Mouse (Mus musculus) stomach, postnatal 0 days (tissue): ENCODE data around the gene Eml1. TPM values are rescaled to one million over a fixed set of nuclear protein-coding genes. Genes with fewer than 3 reads are reported as not detected.
A peak's percentile ranks its signal among the peaks of the same experiment; 100 is the strongest.

ENCODE experiments used
- ATAC-seq: fragments of 200-750 bp; cut with Nextera tagmentation; 2 replicates; pipeline ENCODE4 v1.8.0; 2017; ENCODE audit not compliant: low FRiP score, low TSS enrichment
- DNase-seq: peaks from one replicate; pipeline ENCODE4 v3.0.0-alpha.2; 2016; ENCODE audit warnings: low spot score
- H3K27ac ChIP-seq: fragments of 300-500 bp; sonication (generic); replicated peaks from 2 replicates; pipeline ENCODE4 v1.5.1; 2014; ENCODE audit warnings: mild to moderate bottlenecking, control low read depth
- H3K27me3 ChIP-seq: fragments of 300-500 bp; sonication (generic); 2 replicates; pipeline ENCODE4 v1.6.1; 2014; ENCODE audit warnings: low read length; ENCODE audit not compliant: control insufficient read depth, insufficient read depth
- H3K36me3 ChIP-seq: fragments of 300-500 bp; sonication (generic); 2 replicates; pipeline ENCODE4 v1.6.1; 2014; ENCODE audit warnings: low read length, mixed read lengths; ENCODE audit not compliant: control insufficient read depth, insufficient read depth
- H3K4me1 ChIP-seq: fragments of 300-500 bp; sonication (generic); replicated peaks from 2 replicates; pipeline ENCODE4 v1.6.1; 2014; ENCODE audit warnings: antibody characterized with exemption; ENCODE audit not compliant: control insufficient read depth, insufficient read depth
- H3K4me2 ChIP-seq: fragments of 300-500 bp; sonication (generic); replicated peaks from 2 replicates; pipeline ENCODE4 v1.6.1; 2014; ENCODE audit warnings: low read depth, mild to moderate bottlenecking, control low read depth, moderate library complexity
- H3K4me3 ChIP-seq: fragments of 300-500 bp; sonication (generic); 2 replicates; pipeline ENCODE4 v1.5.1; 2014; ENCODE audit warnings: low read depth, low read length, control low read depth
- H3K9ac ChIP-seq: fragments of 300-500 bp; sonication (generic); 2 replicates; pipeline ENCODE4 v1.6.1; 2014; ENCODE audit warnings: mild to moderate bottlenecking, low read length, control low read depth, mixed read lengths
- H3K9me3 ChIP-seq: fragments of 300-500 bp; sonication (generic); 2 replicates; pipeline ENCODE4 v1.6.1; 2016; ENCODE audit warnings: low read length; ENCODE audit not compliant: control insufficient read depth
- CTCF ChIP-seq: IDR thresholded peaks from 2 replicates; pipeline ENCODE4 v1.5.1; 2016; ENCODE audit warnings: antibody characterized with exemption, low read depth, mild to moderate bottlenecking, moderate library complexity
- EP300 ChIP-seq: optimal IDR thresholded peaks from 2 replicates; pipeline ENCODE3; 2016; ENCODE audit warnings: antibody characterized with exemption
- WGBS: fragments of 180-500 bp; shearing (Covaris S2); extraction: QIAGEN DNeasy Blood & Tissue Kit; methylation state at CpG from one replicate; pipeline ENCODE4 v1.1.7; 2014; 5-methylcytosine and 5-hydroxymethylcytosine counted together
- polyA plus RNA-seq: library from polyadenylated mRNA; unstranded; fragments of >200 nt; fragmentation: Nextera tagmentation; extraction: Ambion mirVana; gene quantifications from 2 replicates; pipeline ENCODE4 v1.2.1, GENCODE M21; 2015

Gene Eml1
- polyA plus RNA-seq, 1 experiment from 2014 or later: 53.8 TPM

DNA sequence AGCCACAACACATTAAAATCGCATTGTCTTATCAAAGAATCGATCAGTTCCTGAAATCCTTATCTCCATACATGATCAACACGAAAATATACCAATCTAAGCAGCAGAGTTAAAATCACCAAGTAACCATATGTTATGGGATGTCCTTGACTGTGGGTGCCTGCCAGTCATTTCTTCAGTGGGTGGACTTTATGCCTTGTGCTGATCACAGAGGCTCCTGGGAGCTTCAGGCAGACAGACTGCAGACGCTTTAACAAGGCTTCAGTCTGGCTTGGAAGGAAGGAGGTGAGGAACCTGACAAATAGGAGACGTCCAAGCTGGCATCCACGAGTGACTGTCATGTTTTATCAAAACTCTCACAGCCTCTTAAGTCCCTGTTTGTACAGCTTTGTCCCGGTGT, 139.8 kb downstream of the Eml1 start:
- no peaks in the 10 kb centered on the region for H3K27me3 ChIP-seq
- DNase-seq: no peak
- no peak for ATAC-seq
- WGBS: 52% methylated on average over 7 of the region's 7 CpGs
- no peak for TF ChIP-seq CTCF
- no peak for TF ChIP-seq EP300
- H3K4me3 ChIP-seq: no peak overlapping the region
- no peaks in the 10 kb centered on the region for H3K9me3 ChIP-seq
- no peak overlapping the region for H3K9ac ChIP-seq
- H3K4me2 ChIP-seq: no peak overlapping the region
- no peaks in the 10 kb centered on the region for H3K4me1 ChIP-seq
- H3K27ac ChIP-seq: 0 out of 2 replicates have a peak overlapping the region, but pooled peaks have one; percentile 13
- peaks cover 7% of the 10 kb centered on the region; the same call in 1 of the 2 replicates for H3K36me3 ChIP-seq

DNA sequence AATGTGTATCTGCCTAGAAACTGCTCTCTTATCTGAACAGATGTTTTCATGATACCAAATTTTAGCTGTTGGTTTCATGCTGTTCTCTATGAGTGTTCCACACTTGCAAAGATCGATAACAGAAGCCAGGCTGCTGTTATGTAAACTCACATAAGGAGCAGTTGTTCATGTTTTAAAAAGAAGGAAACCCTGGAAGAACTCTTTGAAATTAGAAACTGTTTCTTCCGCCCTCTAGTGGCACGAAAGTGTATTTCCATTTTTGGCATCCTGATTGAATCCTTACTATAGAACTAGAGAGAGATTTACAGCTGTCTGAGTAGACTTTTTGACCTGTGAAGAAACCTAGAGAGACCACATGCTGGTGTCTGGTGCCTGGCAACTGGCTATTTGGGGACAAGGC, 140.3 kb downstream of the Eml1 start:
- H3K4me1 ChIP-seq: no peaks in the 10 kb centered on the region
- peaks cover 7% of the 10 kb centered on the region for H3K36me3 ChIP-seq
- ATAC-seq (no peak), DNase-seq (no peak)
- TF ChIP-seq CTCF (peak; percentile 79), EP300 (no peak)
- no peaks in the 10 kb centered on the region for H3K9me3 ChIP-seq
- no peak overlapping the region for H3K4me3 ChIP-seq
- no peak overlapping the region for H3K27ac ChIP-seq
- no peak overlapping the region for H3K9ac ChIP-seq
- 3% methylated on average over 3 of the region's 3 CpGs for WGBS
- no peak overlapping the region for H3K4me2 ChIP-seq
- H3K27me3 ChIP-seq: no peaks in the 10 kb centered on the region

DNA sequence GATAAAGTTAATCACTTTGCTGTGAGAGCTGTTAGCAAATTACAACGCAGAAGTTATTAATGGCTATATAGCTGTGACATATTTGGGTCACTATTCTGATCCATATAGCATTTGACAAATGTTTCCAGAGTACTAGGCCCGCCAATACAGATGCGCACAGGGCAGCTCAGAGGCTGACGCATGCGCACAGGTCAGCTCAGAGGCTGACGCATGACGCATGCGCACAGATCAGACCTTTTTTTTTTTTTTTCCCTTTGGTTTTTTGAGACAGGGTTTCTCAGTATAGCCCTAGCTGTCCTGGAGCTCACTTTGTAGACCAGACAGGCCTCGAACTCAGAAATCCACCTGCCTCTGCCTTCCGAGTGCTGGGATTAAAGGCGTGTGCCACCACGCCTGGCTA, 144.7 kb downstream of the Eml1 start:
- DNase-seq (no peak), ATAC-seq (no peak)
- no peak overlapping the region for H3K4me2 ChIP-seq
- 91% methylated on average over 12 of the region's 12 CpGs for WGBS
- H3K27me3 ChIP-seq: no peaks in the 10 kb centered on the region
- no peak overlapping the region for H3K27ac ChIP-seq
- H3K9me3 ChIP-seq: no peaks in the 10 kb centered on the region
- no peak overlapping the region for H3K9ac ChIP-seq
- no peak overlapping the region for H3K4me3 ChIP-seq
- no peak for TF ChIP-seq CTCF
- no peak for TF ChIP-seq EP300
- H3K4me1 ChIP-seq: no peaks in the 10 kb centered on the region
- H3K36me3 ChIP-seq: peaks cover 8% of the 10 kb centered on the region

DNA sequence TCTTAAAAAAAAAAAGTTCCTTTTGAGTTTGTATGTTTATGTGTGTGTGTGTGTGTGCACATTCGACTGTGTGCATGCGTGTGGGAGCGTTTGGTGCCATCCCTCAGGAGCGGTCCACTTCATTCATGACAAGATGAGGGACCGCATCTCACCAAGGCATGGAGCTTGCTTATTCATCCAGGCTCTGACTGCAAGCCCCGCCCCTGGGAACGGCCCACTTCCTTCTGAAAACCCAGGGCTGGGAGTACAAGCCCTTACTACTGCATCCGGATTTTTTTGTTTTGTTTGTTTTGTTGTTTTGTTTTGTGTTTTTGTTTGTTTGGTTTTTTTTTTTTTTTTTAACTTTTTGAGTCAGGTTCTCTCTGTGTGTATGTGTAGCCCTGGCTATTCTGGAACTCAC, 148.6 kb downstream of the Eml1 start:
- Histone ChIP-seq H3K27me3 (no peaks in the 10 kb centered on the region), H3K9me3 (no peaks in the 10 kb centered on the region), H3K4me2 (no peak overlapping the region), H3K4me3 (no peak overlapping the region), H3K36me3 (peaks cover 14% of the 10 kb centered on the region), H3K27ac (no peak overlapping the region), H3K9ac (no peak overlapping the region), H3K4me1 (no peaks in the 10 kb centered on the region)
- WGBS: 72% methylated on average over 8 of the region's 8 CpGs
- DNase-seq (no peak), ATAC-seq (no peak)
- no peak for TF ChIP-seq EP300
- no peak for TF ChIP-seq CTCF

DNA sequence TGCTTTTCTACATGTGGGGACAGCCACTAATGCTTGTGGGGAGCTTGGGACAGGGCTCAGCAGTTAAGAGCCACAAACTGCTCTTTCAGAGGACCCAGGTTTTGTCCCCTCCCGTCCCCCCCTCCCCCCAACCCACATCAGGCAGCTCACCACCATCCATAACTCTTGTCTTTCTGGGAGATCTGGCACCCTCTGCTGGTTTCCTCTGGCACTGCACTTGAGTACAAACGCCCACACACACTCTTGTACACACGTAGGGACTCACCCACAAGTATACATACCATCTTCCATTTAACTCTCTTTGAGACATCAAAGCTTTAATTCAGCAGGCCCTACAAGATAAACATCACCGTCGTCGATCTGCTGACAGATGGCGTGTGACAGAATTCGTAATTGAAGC, 158.5 kb downstream of the Eml1 start:
- DNase-seq (peak; percentile 71), ATAC-seq (no peak)
- H3K27me3 ChIP-seq: no peaks in the 10 kb centered on the region
- no peak overlapping the region for H3K4me2 ChIP-seq
- TF ChIP-seq EP300: no peak
- TF ChIP-seq CTCF: peak; percentile 80
- H3K36me3 ChIP-seq: peaks cover 3% of the 10 kb centered on the region
- no peak overlapping the region for H3K9ac ChIP-seq
- H3K27ac ChIP-seq: no peak overlapping the region
- H3K4me3 ChIP-seq: no peak overlapping the region
- WGBS: 46% methylated on average over 8 of the region's 8 CpGs
- no peaks in the 10 kb centered on the region for H3K4me1 ChIP-seq
- no peaks in the 10 kb centered on the region for H3K9me3 ChIP-seq

DNA sequence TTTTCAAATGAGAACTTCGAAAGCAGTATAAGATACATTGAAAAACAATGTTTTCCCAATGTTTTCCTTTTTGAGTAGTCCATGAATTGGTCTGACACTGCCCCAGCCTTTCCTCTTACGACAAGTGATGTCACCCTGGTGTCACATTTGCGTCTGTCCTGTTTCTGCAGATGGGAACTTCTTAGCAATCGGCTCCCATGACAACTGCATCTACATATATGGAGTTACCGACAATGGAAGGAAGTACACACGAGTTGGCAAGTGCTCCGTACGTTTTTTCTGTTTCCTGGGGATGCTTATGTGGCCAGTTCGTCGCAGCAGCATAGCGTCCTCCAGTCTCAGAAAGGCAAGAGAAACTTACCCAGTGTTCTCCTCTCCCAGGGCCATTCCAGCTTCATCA, 163.7 kb downstream of the Eml1 start:
- Histone ChIP-seq H3K4me3 (no peak overlapping the region), H3K27ac (no peak overlapping the region), H3K27me3 (no peaks in the 10 kb centered on the region), H3K9me3 (no peaks in the 10 kb centered on the region), H3K4me1 (no peaks in the 10 kb centered on the region), H3K9ac (no peak overlapping the region), H3K4me2 (no peak overlapping the region), H3K36me3 (peaks cover 4% of the 10 kb centered on the region; the same call in 1 of the 2 replicates)
- TF ChIP-seq EP300 (no peak), CTCF (no peak)
- ATAC-seq (no peak), DNase-seq (no peak)
- 87% methylated on average over 11 of the region's 11 CpGs for WGBS
